Mouse (Mus musculus) embryonic facial prominence, embryonic 12.5 days (tissue): ENCODE results near the gene Grip2. TPM values are rescaled to one million over a fixed set of nuclear protein-coding genes. Genes with fewer than 3 reads are reported as not detected.

Source experiments
- ATAC-seq: fragments of 200-750 bp; cut with Nextera tagmentation; 2 replicates; pipeline ENCODE4 v1.8.0; 2017; ENCODE audit not compliant: insufficient number of reproducible peaks, insufficient read depth, low FRiP score, low TSS enrichment
- H3K27ac ChIP-seq: fragments of 300-500 bp; sonication (generic); 2 replicates; pipeline ENCODE4 v1.5.1; 2016; ENCODE audit warnings: mild to moderate bottlenecking
- H3K27me3 ChIP-seq: fragments of 300-500 bp; sonication (generic); 2 replicates; pipeline ENCODE4 v1.6.1; 2016; ENCODE audit warnings: mild to moderate bottlenecking, moderate library complexity
- H3K36me3 ChIP-seq: fragments of 300-500 bp; sonication (generic); 2 replicates; pipeline ENCODE4 v1.6.1; 2016; ENCODE audit warnings: mild to moderate bottlenecking
- H3K4me1 ChIP-seq: fragments of 300-500 bp; sonication (generic); 2 replicates; pipeline ENCODE4 v1.6.1; 2016
- H3K4me2 ChIP-seq: fragments of 300-500 bp; sonication (generic); replicated peaks from 2 replicates; pipeline ENCODE4 v1.6.1; 2016; ENCODE audit warnings: mild to moderate bottlenecking, moderate library complexity
- H3K4me3 ChIP-seq: fragments of 300-500 bp; sonication (generic); 2 replicates; pipeline ENCODE4 v1.5.1; 2016; ENCODE audit warnings: mild to moderate bottlenecking
- H3K9ac ChIP-seq: fragments of 300-500 bp; sonication (generic); 2 replicates; pipeline ENCODE4 v1.6.1; 2016; ENCODE audit warnings: mild to moderate bottlenecking, moderate library complexity
- H3K9me3 ChIP-seq: fragments of 300-500 bp; sonication (generic); 2 replicates; pipeline ENCODE4 v1.6.1; 2016; ENCODE audit warnings: mild to moderate bottlenecking, moderate library complexity
- WGBS: fragments of 180-500 bp; shearing (Covaris S2); methylation state at CpG from one replicate; pipeline ENCODE4 v1.1.7; 2016; 5-methylcytosine and 5-hydroxymethylcytosine counted together
- polyA plus RNA-seq: library from polyadenylated mRNA; unstranded; fragments of >200 nt; fragmentation: Nextera tagmentation; extraction: Ambion mirVana; gene quantifications from 2 replicates; pipeline ENCODE4 v1.2.1, GENCODE M21; 2016

The Grip2 gene
- polyA plus RNA-seq, 1 experiment from 2014 or later = 0.87 TPM

DNA sequence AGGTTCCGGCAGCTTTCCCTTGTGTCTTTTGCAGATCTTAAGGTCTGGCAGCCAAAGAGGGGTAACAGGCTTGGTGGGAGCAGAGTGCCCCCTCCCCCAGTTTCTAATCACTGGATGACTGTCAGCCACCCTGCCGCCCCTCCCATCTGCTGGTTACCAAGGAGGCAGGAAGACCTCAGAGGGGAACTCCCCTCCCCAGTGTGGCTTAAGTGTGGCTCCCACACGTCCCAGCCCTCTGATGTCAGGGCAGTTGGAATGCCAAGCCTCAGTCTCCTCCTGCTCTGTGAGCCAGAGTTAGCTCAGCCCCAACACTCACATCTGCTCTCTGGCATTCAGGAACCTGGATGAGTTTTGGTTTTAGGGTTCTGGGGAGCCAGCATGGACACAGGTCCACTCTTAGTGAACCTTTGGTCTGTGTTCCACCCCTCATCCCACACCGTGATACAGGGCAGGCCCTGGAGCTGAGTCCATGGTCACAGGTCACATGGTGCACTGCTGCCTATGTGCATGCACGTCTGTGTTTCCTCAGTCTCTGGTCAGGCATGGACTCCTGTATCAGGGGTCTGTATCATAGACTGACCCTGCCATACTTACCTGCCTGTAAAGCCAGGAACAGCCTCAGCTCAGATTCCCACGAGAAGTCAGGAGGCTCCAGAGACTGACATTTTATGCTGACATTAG lies 98.0 kb downstream of the Grip2 start:
- H3K9me3 ChIP-seq = no peaks in the 10 kb centered on the region
- H3K4me1 ChIP-seq = peaks cover 26% of the 10 kb centered on the region
- H3K27ac ChIP-seq = peak overlapping the region; percentile 83
- H3K9ac ChIP-seq = no peak overlapping the region
- no peak overlapping the region for H3K4me3 ChIP-seq
- peaks cover 55% of the 10 kb centered on the region for H3K36me3 ChIP-seq
- no peak overlapping the region for H3K4me2 ChIP-seq
- ATAC-seq = peak; percentile 41
- WGBS = 40% methylated on average over 6 of the region's 6 CpGs
- H3K27me3 ChIP-seq = no peaks in the 10 kb centered on the region

GRCm38 (mm10) chr6:91727361-91727760 lies 99.7 kb downstream of the Grip2 start:
- no peaks in the 10 kb centered on the region for H3K9me3 ChIP-seq
- H3K4me3 ChIP-seq = no peak overlapping the region
- H3K36me3 ChIP-seq = peaks cover 61% of the 10 kb centered on the region
- H3K4me2 ChIP-seq = no peak overlapping the region
- peaks cover 26% of the 10 kb centered on the region for H3K4me1 ChIP-seq
- no peak overlapping the region for H3K9ac ChIP-seq
- WGBS = 96% methylated on average over 1 of the region's 1 CpGs
- H3K27me3 ChIP-seq = no peaks in the 10 kb centered on the region
- no peak for ATAC-seq
- no peak overlapping the region for H3K27ac ChIP-seq

DNA sequence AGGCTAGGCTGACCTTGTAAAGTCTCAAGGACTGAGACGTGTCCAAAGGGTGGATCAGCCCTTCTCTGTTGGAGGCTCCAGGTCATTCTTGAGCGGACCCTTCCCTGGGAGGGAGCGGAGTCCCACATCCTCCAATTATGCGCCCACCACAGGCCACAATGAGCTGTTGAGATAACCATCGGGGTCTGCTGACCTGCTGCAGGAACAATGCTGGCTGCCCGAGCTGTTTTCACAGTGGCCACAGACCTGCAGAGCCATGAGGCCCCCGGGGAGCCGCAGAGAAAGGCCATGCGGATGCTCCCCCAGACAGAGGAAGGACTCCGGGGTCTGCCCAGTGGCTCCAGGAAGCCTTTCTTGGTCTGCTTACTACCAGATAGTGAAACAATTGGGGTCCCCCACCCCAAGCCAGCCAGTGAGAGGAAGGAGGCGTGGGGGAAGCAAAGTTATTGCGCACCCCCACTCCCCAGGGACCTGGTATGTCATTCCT lies 105.8 kb downstream of the Grip2 start:
- H3K4me2 ChIP-seq = no peak overlapping the region
- ATAC-seq = 0 out of 2 replicates have a peak, but pooled peaks have one; percentile 30
- no peak overlapping the region for H3K9ac ChIP-seq
- no peaks in the 10 kb centered on the region for H3K27me3 ChIP-seq
- H3K4me3 ChIP-seq = no peak overlapping the region
- WGBS = 46% methylated on average over 12 of the region's 12 CpGs
- peaks cover 36% of the 10 kb centered on the region for H3K36me3 ChIP-seq
- H3K4me1 ChIP-seq = peaks cover 35% of the 10 kb centered on the region
- H3K27ac ChIP-seq = peak overlapping the region; percentile 32; the same call in 1 of the 2 replicates
- H3K9me3 ChIP-seq = no peaks in the 10 kb centered on the region

GRCm38 (mm10) chr6:91720588-91721214 lies 106.3 kb downstream of the Grip2 start:
- Histone ChIP-seq H3K9ac (no peak overlapping the region), H3K4me2 (peak overlapping the region; percentile 2; the same call in 1 of the 2 replicates), H3K4me1 (peaks cover 35% of the 10 kb centered on the region), H3K9me3 (no peaks in the 10 kb centered on the region), H3K4me3 (no peak overlapping the region), H3K36me3 (peaks cover 31% of the 10 kb centered on the region), H3K27me3 (no peaks in the 10 kb centered on the region), H3K27ac (peak overlapping the region; percentile 80)
- WGBS = 58% methylated on average over 4 of the region's 4 CpGs
- ATAC-seq = no peak; the same call in 1 of the 2 replicates

- Histone ChIP-seq H3K27ac (peak overlapping the region; percentile 80), H3K4me3 (no peak overlapping the region), H3K27me3 (no peaks in the 10 kb centered on the region), H3K36me3 (peaks cover 26% of the 10 kb centered on the region), H3K4me2 (peak overlapping the region; percentile 2; the same call in 1 of the 2 replicates), H3K9me3 (no peaks in the 10 kb centered on the region), H3K9ac (no peak overlapping the region), H3K4me1 (peaks cover 35% of the 10 kb centered on the region)
- 12% methylated on average over 9 of the region's 9 CpGs for WGBS
- 0 out of 2 replicates have a peak, but pooled peaks have one; percentile 10 for ATAC-seq
Observed at GRCm38 (mm10) chr6:91719865-91720533, 107.1 kb downstream of the Grip2 start.

GRCm38 (mm10) chr6:91719042-91719747 lies 107.9 kb downstream of the Grip2 start:
- H3K36me3 ChIP-seq = peaks cover 21% of the 10 kb centered on the region
- 67% methylated on average over 6 of the region's 6 CpGs for WGBS
- H3K27ac ChIP-seq = peak overlapping the region; percentile 80
- ATAC-seq = peak; percentile 45; the same call in 1 of the 2 replicates
- no peaks in the 10 kb centered on the region for H3K27me3 ChIP-seq
- no peak overlapping the region for H3K4me2 ChIP-seq
- no peak overlapping the region for H3K4me3 ChIP-seq
- H3K9ac ChIP-seq = no peak overlapping the region; the same call in 1 of the 2 replicates
- no peaks in the 10 kb centered on the region for H3K9me3 ChIP-seq
- H3K4me1 ChIP-seq = peaks cover 35% of the 10 kb centered on the region

- H3K4me1 ChIP-seq = peaks cover 39% of the 10 kb centered on the region
- no peaks in the 10 kb centered on the region for H3K9me3 ChIP-seq
- 64% methylated on average over 3 of the region's 3 CpGs for WGBS
- H3K9ac ChIP-seq = peak overlapping the region; percentile 27; the same call in 1 of the 2 replicates
- H3K4me3 ChIP-seq = no peak overlapping the region
- no peak overlapping the region for H3K4me2 ChIP-seq
- no peaks in the 10 kb centered on the region for H3K27me3 ChIP-seq
- H3K36me3 ChIP-seq = peaks cover 15% of the 10 kb centered on the region
- H3K27ac ChIP-seq = peak overlapping the region; percentile 80
- ATAC-seq = no peak
Observed at GRCm38 (mm10) chr6:91718603-91719002, 108.4 kb downstream of the Grip2 start.

DNA sequence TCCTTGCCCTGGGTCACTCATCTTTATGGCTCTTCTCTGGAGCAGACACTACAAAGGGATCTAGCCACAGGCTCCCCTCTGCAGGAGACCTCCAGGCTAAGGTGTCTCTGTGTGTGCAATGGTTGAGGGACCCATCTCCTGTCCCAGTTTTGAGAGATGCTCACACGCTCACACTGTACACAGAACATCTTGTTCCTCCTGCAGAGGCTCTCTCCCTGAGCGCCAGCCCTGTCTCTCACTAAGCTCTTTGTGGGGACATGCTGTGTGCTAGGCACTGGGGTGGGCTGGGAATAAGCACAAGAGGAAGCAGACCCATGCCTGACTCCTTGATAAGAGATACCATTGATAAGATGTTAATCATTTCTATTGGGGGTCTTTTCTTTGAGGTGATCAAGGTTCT lies 109.0 kb downstream of the Grip2 start:
- Histone ChIP-seq H3K36me3 (peaks cover 10% of the 10 kb centered on the region), H3K9ac (no peak overlapping the region), H3K4me2 (no peak overlapping the region), H3K27me3 (no peaks in the 10 kb centered on the region), H3K4me1 (peaks cover 44% of the 10 kb centered on the region), H3K9me3 (no peaks in the 10 kb centered on the region), H3K27ac (peak overlapping the region; percentile 30; the same call in 1 of the 2 replicates), H3K4me3 (no peak overlapping the region)
- WGBS = 78% methylated on average over 2 of the region's 2 CpGs
- ATAC-seq = no peak

- no peak for ATAC-seq
- Histone ChIP-seq H3K4me3 (no peak overlapping the region), H3K4me1 (peaks cover 57% of the 10 kb centered on the region), H3K9ac (no peak overlapping the region), H3K27ac (peak overlapping the region; percentile 26; the same call in 1 of the 2 replicates), H3K36me3 (peaks cover 14% of the 10 kb centered on the region; the same call in 1 of the 2 replicates), H3K27me3 (no peaks in the 10 kb centered on the region), H3K9me3 (no peaks in the 10 kb centered on the region), H3K4me2 (no peak overlapping the region)
- 72% methylated on average over 6 of the region's 6 CpGs for WGBS
Observed at GRCm38 (mm10) chr6:91715988-91716810, 110.9 kb downstream of the Grip2 start.

DNA sequence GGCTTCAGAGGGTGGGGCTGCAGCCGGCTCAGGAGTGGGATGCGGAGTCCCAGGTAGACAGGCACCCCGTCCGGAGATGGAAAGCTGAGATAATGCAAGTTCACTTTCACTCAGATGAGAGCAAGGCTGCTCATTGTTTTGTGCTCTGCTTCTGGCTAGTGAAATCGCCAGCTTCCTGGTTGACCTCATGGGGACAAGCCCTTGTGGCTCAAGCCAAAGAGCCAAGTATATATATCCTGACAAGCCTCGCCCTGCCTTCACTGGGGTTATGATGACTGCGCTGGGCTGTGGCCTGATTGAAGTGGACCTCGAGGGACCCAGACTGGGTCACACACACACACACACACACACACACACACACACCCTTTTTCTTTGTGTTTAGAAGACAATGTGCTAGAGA lies 112.0 kb downstream of the Grip2 start:
- H3K36me3 ChIP-seq = peaks cover 14% of the 10 kb centered on the region; the same call in 1 of the 2 replicates
- no peak for ATAC-seq
- no peaks in the 10 kb centered on the region for H3K9me3 ChIP-seq
- H3K27ac ChIP-seq = no peak overlapping the region
- H3K4me1 ChIP-seq = peaks cover 48% of the 10 kb centered on the region
- H3K4me3 ChIP-seq = no peak overlapping the region
- WGBS = 83% methylated on average over 8 of the region's 8 CpGs
- H3K27me3 ChIP-seq = no peaks in the 10 kb centered on the region
- no peak overlapping the region for H3K4me2 ChIP-seq
- no peak overlapping the region for H3K9ac ChIP-seq
